Mouse (Mus musculus) erythroblast, embryonic 14.5 days (primary cell): ENCODE results near the gene Baz2b. TPM values are rescaled to one million over a fixed set of nuclear protein-coding genes. Genes with fewer than 3 reads are reported as not detected.

Experiments
- H3K27me3 ChIP-seq: 2 replicates; pipeline ENCODE4 v1.6.1; 2012; ENCODE audit warnings: inconsistent platforms; ENCODE audit not compliant: control insufficient read depth
- H3K36me3 ChIP-seq: 2 replicates; pipeline ENCODE4 v1.6.1; 2012; ENCODE audit warnings: mild to moderate bottlenecking, inconsistent platforms; ENCODE audit not compliant: control insufficient read depth
- H3K4me1 ChIP-seq: 2 replicates; pipeline ENCODE4 v1.6.1; 2012; ENCODE audit warnings: inconsistent platforms; ENCODE audit not compliant: control insufficient read depth
- H3K4me3 ChIP-seq: replicated peaks from 2 replicates; pipeline ENCODE3; 2012; ENCODE audit warnings: moderate library complexity, mild to moderate bottlenecking, inconsistent platforms
- H3K9me3 ChIP-seq: 2 replicates; pipeline ENCODE4 v1.6.1; 2012; ENCODE audit warnings: low read length, inconsistent platforms, mixed read lengths; ENCODE audit not compliant: control insufficient read depth
- GATA1 ChIP-seq: IDR thresholded peaks from 2 replicates; pipeline ENCODE4 v1.6.1; 2012; ENCODE audit warnings: low read length, inconsistent platforms, mixed read lengths
- TAL1 ChIP-seq: IDR thresholded peaks from 3 replicates; pipeline ENCODE4 v1.6.1; 2012; ENCODE audit warnings: low read length, inconsistent platforms, mixed read lengths
- polyA plus RNA-seq: library from polyadenylated mRNA; stranded (reverse); fragments of >175 nt; gene quantifications from 2 replicates; pipeline ENCODE4 v1.2.3, GENCODE M21; 2012

The Baz2b gene
- polyA plus RNA-seq, 1 experiment: 1.8 TPM

DNA sequence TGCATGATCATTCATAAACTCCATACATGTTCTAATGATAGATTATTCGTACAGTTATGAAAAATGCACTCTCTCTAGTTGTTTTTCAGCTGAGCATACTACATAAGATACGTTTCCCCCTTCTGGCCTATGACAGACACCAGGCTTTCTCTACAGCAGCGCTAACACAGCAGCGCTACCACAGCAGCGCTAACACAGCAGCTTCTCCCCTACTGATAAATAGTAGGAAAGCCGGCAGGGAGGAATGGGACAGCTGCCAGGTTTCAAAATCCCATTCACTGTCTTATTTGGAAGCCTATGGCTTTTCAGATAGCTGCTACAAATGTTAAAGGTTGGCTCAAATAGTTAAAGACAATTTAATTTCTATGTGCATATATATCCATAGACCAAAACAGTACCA is 251.1 kb downstream of the Baz2b start:
- no peaks in the 10 kb centered on the region for H3K27me3 ChIP-seq
- no peak for TF ChIP-seq TAL1
- TF ChIP-seq GATA1: no peak
- no peak overlapping the region for H3K4me3 ChIP-seq
- H3K36me3 ChIP-seq: peaks cover 54% of the 10 kb centered on the region
- H3K4me1 ChIP-seq: no peaks in the 10 kb centered on the region
- no peaks in the 10 kb centered on the region for H3K9me3 ChIP-seq

DNA sequence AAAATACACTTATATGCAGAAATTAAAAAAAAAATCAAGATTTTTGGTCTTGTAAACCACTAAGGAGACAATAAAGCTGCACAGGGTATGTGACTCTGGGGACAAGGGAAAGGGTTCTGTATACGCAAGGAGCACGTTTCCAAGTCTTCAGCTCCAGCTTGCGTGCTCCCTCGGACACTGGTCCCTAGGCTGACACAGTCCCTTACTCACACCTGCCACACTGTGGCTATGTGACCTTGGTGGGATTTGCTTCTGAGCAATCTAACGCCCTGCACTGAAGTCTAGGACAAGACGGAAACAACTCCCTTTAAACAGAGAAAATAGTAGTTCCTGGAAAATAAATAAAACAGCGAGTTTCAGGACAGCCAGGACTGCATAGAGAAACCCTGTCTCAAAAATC is 253.7 kb downstream of the Baz2b start:
- Histone ChIP-seq H3K9me3 (no peaks in the 10 kb centered on the region), H3K4me1 (no peaks in the 10 kb centered on the region), H3K27me3 (no peaks in the 10 kb centered on the region), H3K4me3 (no peak overlapping the region), H3K36me3 (peaks cover 47% of the 10 kb centered on the region)
- TF ChIP-seq TAL1 (no peak), GATA1 (no peak)

DNA sequence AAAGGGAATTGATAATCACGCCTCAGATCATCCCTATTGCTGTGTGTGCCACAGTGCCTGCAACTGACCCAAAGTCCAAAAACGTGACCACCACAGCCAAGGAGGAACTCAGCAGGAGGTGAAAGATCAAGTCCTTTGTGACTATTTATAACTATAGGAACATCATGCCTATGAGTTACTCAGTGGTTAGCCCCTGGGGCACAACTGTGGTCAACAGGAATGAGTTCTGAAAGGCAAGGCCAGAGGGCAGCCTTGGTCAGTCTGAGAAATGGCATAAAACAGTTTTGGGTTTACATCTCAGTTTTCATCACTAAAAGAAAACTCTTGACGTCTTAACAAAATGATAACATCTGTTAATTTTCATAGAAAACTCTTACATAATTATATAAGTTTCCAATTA is 254.8 kb downstream of the Baz2b start:
- H3K4me3 ChIP-seq: no peak overlapping the region
- H3K9me3 ChIP-seq: no peaks in the 10 kb centered on the region
- no peaks in the 10 kb centered on the region for H3K27me3 ChIP-seq
- H3K4me1 ChIP-seq: no peaks in the 10 kb centered on the region
- H3K36me3 ChIP-seq: peaks cover 44% of the 10 kb centered on the region
- TF ChIP-seq GATA1 (no peak), TAL1 (no peak)

DNA sequence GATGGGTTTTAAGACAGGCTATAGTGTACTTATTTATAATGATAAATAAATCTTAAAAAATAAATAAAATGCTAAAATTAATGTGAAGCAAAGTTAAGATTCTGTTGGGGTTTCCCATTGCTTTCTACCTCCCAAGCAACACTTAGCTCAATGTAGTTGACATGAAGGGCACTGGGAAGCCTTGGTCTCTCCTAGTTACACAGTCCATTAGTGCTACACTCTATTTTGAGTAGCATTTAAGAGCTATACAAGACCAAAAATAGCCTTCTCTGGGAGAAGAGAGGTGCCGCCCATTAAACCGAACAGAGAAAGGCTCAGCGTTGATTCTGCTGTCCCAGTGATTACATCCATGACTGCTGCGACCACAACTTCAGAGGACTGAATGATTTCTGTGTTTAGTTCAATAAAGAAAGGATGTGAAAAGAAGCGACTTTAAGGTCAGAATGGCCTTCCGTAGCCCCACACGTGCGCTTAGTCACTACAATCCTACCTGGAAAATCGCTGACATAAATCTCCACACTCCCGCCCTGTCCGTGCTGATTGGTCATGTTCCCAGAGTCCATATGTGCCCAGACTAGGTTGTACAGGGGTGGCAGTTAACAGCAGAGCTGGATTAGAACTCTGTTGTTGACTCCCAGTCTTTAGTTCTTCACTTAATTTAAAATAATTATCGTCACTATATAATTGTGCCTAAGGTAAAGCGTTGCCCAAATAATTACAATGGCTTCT is 257.2 kb downstream of the Baz2b start:
- H3K36me3 ChIP-seq: peaks cover 40% of the 10 kb centered on the region
- H3K4me1 ChIP-seq: no peaks in the 10 kb centered on the region
- TF ChIP-seq GATA1 (no peak), TAL1 (no peak)
- no peaks in the 10 kb centered on the region for H3K27me3 ChIP-seq
- no peak overlapping the region for H3K4me3 ChIP-seq
- H3K9me3 ChIP-seq: no peaks in the 10 kb centered on the region

DNA sequence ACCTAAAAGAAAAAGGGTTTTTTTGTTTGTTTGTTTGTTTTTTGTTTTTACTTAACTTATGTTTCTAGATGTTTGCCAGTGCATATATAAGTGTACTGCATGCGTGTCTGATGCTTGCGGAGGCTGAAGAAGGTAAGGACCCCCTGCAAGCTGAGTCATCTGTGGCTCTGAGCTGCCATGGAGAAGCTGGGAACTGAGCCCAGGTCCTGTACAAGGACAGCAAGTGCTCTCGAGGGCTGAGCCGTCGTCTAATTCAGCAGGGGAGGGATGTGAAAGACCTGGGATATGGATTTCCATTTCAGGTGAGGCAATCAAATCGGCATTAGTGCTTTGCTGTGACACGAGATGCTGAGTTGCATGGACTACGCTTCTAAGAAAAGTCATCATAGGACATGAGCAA is 257.9 kb downstream of the Baz2b start:
- H3K27me3 ChIP-seq: no peaks in the 10 kb centered on the region
- H3K4me3 ChIP-seq: no peak overlapping the region
- H3K4me1 ChIP-seq: no peaks in the 10 kb centered on the region
- H3K9me3 ChIP-seq: no peaks in the 10 kb centered on the region
- H3K36me3 ChIP-seq: peaks cover 37% of the 10 kb centered on the region
- TF ChIP-seq GATA1 (no peak), TAL1 (no peak)

DNA sequence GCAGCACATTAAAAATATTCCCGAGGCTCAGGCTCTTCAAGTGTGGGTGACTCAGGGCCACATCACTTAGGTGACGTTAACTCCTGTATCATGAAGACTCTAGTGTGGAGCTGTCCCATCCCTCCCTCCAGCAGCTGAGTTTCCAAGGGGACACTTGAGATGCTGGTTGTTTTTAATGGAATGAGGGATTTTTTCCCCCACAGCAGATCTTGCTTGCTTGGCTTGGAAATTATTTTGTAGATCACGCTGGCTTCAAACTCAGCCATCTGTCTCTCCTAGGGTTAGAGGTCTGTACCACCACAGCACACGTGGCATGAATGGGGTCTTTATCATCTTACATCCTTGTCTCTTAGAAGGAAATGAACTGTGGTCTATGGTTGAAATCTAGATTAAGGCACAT is 258.5 kb downstream of the Baz2b start:
- Histone ChIP-seq H3K9me3 (no peaks in the 10 kb centered on the region), H3K4me1 (no peaks in the 10 kb centered on the region), H3K27me3 (no peaks in the 10 kb centered on the region), H3K4me3 (no peak overlapping the region), H3K36me3 (peaks cover 33% of the 10 kb centered on the region)
- TF ChIP-seq GATA1: no peak
- TF ChIP-seq TAL1: no peak

DNA sequence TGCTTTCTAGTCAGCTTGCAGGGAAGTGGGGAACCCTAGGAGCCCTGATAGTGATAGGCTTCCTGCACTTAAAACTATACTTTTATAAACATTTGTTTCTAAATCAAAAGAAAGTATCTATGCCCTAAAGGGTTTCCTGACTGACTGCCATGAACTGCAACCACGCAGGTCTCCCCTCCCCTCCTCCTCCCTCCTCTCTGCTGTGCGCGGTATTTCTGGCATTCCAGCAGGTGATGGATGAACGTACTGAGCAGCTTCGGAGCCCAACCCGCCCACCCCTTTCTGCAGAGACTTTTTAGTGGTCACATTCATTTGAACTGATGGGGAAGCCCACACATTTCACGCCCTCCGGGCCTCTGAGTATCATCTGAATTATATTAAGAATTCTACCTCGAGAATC is 273.3 kb downstream of the Baz2b start:
- Histone ChIP-seq H3K36me3 (peaks cover 29% of the 10 kb centered on the region), H3K4me3 (no peak overlapping the region), H3K4me1 (no peaks in the 10 kb centered on the region), H3K27me3 (no peaks in the 10 kb centered on the region), H3K9me3 (no peaks in the 10 kb centered on the region)
- TF ChIP-seq TAL1 (no peak), GATA1 (no peak)

DNA sequence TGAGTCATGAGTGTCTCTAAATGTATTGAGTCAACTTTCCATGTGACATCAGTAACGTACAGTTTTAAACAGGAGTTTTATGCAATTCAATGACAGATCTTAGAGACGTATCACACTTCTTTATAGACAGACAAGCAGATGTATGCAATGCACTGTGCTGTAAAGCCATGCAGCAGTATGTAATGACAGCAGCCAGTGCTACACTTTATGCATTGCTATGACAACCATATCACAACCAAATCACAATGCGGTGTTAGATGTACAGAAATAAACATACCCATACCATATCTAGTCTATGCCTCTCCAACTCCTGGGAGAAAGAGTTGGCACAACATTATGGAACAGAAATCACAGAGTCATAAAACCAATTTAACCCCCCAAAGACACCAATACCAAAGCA is 276.5 kb downstream of the Baz2b start:
- H3K4me3 ChIP-seq: no peak overlapping the region
- H3K9me3 ChIP-seq: no peaks in the 10 kb centered on the region
- peaks cover 14% of the 10 kb centered on the region for H3K36me3 ChIP-seq
- no peaks in the 10 kb centered on the region for H3K27me3 ChIP-seq
- no peaks in the 10 kb centered on the region for H3K4me1 ChIP-seq
- TF ChIP-seq TAL1: no peak
- no peak for TF ChIP-seq GATA1

DNA sequence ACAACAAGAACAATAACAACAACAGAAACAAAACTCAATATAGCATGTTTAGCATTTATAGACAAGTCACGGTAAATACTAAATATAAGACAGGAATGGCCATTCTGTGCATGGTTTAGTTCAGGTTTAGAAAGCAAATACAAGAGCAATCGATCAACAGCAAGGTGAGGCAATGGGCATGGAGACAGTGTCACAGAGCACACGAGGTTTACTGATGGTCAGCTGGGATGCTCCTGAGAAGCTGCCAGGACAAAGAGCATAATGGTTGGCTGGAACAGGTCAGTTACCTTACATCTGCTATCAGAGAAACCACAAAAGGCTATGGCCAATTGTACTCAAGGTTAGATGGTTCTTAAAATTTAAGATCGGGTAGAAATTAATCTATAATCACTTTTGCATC is 277.4 kb downstream of the Baz2b start:
- Histone ChIP-seq H3K27me3 (no peaks in the 10 kb centered on the region), H3K36me3 (peaks cover 16% of the 10 kb centered on the region), H3K9me3 (no peaks in the 10 kb centered on the region), H3K4me1 (no peaks in the 10 kb centered on the region), H3K4me3 (no peak overlapping the region)
- TF ChIP-seq GATA1: no peak
- TF ChIP-seq TAL1: no peak

DNA sequence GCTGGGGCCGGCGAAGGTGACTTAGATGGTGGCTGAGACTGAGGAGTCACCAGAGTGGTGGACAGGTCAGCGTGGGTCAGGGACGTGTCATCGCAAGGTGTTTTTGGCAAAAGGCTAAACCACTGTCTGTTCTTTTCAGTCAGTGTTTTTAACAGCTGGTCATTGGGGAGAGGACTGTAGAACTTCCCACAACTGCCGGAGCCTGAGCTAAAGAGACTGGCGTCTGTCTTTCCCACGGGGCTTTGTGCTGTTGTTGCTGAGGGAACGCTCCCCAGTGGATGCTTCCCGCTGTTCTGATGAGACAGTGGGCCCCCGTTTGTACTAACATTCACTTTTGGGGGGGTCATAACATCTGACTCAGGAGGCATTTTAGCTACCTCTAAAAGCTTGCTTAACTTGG is 296.0 kb downstream of the Baz2b start:
- H3K4me3 ChIP-seq: no peak overlapping the region
- H3K4me1 ChIP-seq: no peaks in the 10 kb centered on the region
- TF ChIP-seq GATA1: no peak
- no peak for TF ChIP-seq TAL1
- H3K27me3 ChIP-seq: no peaks in the 10 kb centered on the region
- H3K9me3 ChIP-seq: no peaks in the 10 kb centered on the region
- H3K36me3 ChIP-seq: peaks cover 67% of the 10 kb centered on the region
